8 mouse cellular contexts compared by ENCODE assay signal in genomic region chr8:72646060-72646767, GRCm38 (mm10). TPM values are rescaled to one million over a fixed set of nuclear protein-coding genes. Genes with fewer than 3 reads are reported as not detected.
A peak's percentile ranks its signal among the peaks of the same experiment; 100 is the strongest.
DNase-seq lines count a peak whose midpoint lies in the region; ATAC-seq lines count a peak whose summit lies in the region.

Nwd1 (plus strand) TSS chr8:72646711.

- no peaks in the 10 kb centered on the region for H3K36me3 ChIP-seq in lung, embryonic 15.5 days

- H3K27me3 ChIP-seq in lung, embryonic 15.5 days = no peaks in the 10 kb centered on the region

- no peak within 1 kb of the TSS for H3K4me3 ChIP-seq in lung, embryonic 15.5 days

- ATAC-seq in granulocyte monocyte progenitor cell, adult 5-6 weeks (replicated peaks; ENCODE audit: poor library complexity, severe bottlenecking) = peak; percentile 88
- peak; percentile 79; the same call in 1 of the 2 replicates for ATAC-seq in lung, embryonic 15.5 days (ENCODE audit: borderline replicate concordance, extremely low read depth, low FRiP score, low TSS enrichment)

- peak within 1 kb of the TSS; percentile 21; the same call in 1 of the 2 replicates for H3K4me2 ChIP-seq in lung, embryonic 15.5 days

- 29% methylated on average over 11 of the region's 11 CpGs for WGBS in lung, embryonic 15.5 days

- H3K9me3 ChIP-seq in lung, embryonic 15.5 days = no peaks in the 10 kb centered on the region

- H3K9ac ChIP-seq in lung, embryonic 15.5 days = no peak within 1 kb of the TSS

- H3K4me1 ChIP-seq in lung, embryonic 15.5 days = peaks cover 13% of the 10 kb centered on the region

- peak; percentile 16 for DNase-seq in retina, adult 2 months (ENCODE audit: low read depth, low spot score)
- DNase-seq in retina, embryonic 14.5 days (ENCODE audit: low spot score) = no peak
- DNase-seq in cerebellum, adult 9-11 months = peak; percentile 63
- DNase-seq in kidney, postnatal 14 days = peak; percentile 66
- DNase-seq in right cerebral cortex, adult 2 months (ENCODE audit: low spot score in 2 of 2) = peak; percentile 84 to 91
- DNase-seq in embryo, embryonic 10.5 days (ENCODE audit: low spot score) = no peak

- peak within 1 kb of the TSS; percentile 28; the same call in 1 of the 2 replicates for H3K27ac ChIP-seq in lung, embryonic 15.5 days

RNA-seq across cellular contexts. Expression of gene Nwd1, which starts in this region (rescaled TPM):
- total RNA-seq in granulocyte monocyte progenitor cell, adult 5-6 weeks (2014; fragmentation: Nextera tagmentation) = 7.5 and 8.4 TPM in 2 replicates
- total RNA-seq in granulocyte monocyte progenitor cell, adult 5-6 weeks (2017) = 3.8 and 4.7 TPM in 2 replicates
- 0.17 and 0.21 TPM in 2 replicates for polyA plus RNA-seq in lung, embryonic 15.5 days (2015; fragmentation: Nextera tagmentation; extraction: Ambion mirVana)

Comparison
In these comparisons a context has a peak if more than half of its experiments do, and no peak if none do; other contexts are left out.
1. DNase-seq: peak in retina, adult 2 months (single experiment), cerebellum, adult 9-11 months (single experiment), kidney, postnatal 14 days (single experiment) and right cerebral cortex, adult 2 months (2 of 2); none in retina, embryonic 14.5 days (single experiment) and embryo, embryonic 10.5 days (single experiment).
2. Peak in ATAC-seq, H3K27ac ChIP-seq and H3K4me2 ChIP-seq in lung, embryonic 15.5 days; RNA of the gene not detected or under 1 TPM.